Mouse (Mus musculus) adrenal gland, postnatal 10 days (tissue): ENCODE data around the gene Ppfia2. TPM values are rescaled to one million over a fixed set of nuclear protein-coding genes. Genes with fewer than 3 reads are reported as not detected.

Experiments used
- DNase-seq: peaks from one replicate; pipeline ENCODE4 v3.0.0; 2021; ENCODE audit warnings: mixed read lengths
- total RNA-seq, 2 experiments: library from RNA; stranded (reverse); gene quantifications; 2 replicates each; pipeline ENCODE4 v1.2.3; 2021

The Ppfia2 gene
- total RNA-seq, 2 experiments from 2014 or later, result 6.7 to 8.8 TPM

GRCm38 (mm10) chr10:106914275-106914674 is 444.1 kb downstream of the Ppfia2 start:
- no peak for DNase-seq

GRCm38 (mm10) chr10:106914822-106915221 is 444.7 kb downstream of the Ppfia2 start:
- no peak for DNase-seq

DNA sequence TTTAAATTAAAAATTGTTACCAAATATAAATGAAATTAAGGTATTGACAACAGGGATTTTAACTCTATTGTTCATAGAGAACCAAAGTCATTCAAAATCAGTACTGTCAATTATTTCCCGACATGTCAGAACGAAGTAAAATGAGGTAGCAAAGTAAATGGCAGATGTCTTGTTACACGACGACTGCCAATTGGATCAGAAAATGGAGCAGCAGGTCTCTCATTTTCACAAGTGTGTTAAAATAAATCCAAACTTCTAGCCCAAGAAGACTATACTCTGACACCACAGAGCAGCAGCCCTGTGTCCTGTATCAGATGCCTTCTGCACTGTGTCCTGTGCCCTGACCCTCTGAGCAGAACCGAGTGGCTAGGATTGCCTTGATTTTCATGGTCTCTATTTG is 454.2 kb downstream of the Ppfia2 start:
- DNase-seq, result no peak

DNA sequence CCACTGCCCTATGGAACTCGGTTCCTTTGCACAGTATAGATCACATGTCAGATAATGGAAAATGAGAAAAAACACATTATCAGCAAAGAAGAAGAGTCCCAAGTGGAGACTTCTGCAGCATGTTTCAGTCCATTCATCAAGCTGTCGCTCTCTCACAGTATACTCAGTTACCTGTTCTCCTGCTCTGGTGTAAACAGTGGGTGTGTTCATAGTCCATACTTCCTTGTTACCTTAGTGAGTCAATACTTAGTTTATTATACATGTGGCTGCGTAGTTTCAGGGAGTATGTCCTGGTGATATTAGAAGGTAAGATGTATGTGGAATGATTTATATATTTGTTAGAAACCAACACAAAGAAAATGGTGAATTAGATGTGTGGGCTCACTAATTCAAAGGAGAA is 454.7 kb downstream of the Ppfia2 start:
- no peak for DNase-seq

DNA sequence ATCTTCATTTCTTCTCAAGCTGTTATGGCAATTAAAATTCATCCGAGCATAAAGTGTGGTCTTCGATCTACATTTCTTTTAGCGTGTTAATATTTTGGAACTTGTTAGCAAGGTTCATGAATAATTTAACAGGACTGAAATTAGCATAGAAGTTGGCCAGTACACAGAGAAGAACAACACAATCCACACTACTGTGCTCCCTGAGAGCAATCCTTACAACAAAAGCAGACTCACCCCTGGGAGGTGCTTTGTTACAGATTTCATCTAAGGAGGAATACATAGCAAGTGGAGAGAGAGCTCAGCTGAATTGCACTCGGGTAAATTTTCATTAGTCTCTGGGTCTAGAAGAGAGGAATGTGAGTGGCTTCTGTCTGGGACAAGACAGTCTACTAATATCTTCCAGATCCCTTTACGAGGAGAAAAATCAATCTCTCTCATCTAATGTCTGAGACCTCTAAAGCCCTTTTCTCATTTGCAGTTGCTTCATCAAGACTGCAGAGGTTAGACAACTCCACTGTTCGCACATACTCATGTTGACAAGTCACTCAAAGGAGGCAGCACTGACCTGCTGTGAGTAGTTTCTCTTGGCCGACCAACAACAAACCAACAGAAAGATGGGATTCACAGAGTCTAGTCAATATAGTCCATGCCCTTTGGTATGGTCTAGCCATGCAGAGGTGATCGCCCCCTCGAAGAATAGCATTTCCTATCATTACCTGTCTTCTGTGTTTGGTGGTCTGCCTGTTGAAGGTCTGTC is 458.6 kb downstream of the Ppfia2 start:
- DNase-seq, result no peak

DNA sequence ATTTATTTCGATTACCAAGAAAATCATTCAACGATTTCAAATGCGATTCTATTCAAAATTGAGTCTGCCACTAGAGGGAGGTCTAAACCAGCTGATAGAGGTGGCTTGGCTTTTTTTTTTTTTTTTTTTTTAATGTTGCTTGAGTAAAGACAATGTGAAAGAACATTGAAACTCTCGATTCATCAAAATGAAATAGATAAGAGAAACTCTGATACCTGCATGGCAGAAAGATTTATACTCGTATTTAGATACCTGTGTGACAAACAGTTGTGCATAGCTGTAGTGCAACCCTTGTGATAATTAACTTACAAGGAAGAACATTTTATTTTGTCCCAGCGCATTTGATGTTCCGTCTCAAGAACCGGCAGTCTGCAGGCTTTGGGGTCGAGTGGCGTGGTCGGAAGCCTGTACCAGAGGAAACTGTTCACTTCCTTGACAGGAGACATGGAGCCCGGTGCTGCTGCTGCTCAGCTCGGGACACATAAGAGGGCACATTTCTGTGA is 462.5 kb downstream of the Ppfia2 start:
- DNase-seq, result peak; percentile 1

DNA sequence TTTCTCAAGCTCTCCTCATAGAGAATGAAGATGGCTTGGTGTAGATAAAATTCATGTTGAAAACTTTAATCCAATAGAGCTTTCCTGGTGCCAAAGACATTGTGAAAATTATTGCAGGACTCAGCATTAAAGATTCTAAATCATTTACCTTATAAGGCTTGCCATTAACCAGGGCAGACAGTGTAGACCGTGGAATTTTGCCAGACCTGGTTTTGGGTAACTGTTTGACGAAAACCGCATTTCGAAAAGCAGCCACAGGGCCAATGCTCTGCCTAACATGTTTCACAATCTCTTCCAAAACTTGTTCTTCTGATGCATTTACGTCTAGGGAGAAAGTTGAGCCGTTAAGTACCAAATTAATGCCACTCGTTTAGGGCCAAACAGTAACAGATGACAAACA is 466.9 kb downstream of the Ppfia2 start:
- DNase-seq, result peak; percentile 10

GRCm38 (mm10) chr10:106938851-106939250 is 468.7 kb downstream of the Ppfia2 start:
- DNase-seq, result no peak

DNA sequence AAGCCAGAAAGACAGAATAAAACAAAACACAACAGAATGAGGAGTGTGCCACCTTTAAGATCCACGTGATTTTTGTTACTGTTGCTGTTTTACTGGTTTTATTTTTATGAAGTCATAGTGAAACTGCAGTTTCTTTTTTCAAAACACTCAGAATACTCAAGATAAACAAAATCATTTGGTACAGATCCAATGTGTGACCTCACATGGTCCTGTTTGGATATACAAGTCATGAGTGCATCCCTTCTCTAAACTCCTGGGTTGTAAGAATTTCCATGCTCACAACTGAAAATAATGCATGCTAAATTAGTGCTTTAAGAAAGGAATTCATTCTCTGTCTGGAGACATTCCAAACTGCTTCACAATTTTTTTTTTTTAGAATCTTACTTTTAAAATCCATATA is 469.3 kb downstream of the Ppfia2 start:
- DNase-seq, result no peak

GRCm38 (mm10) chr10:106941380-106941779 is 471.2 kb downstream of the Ppfia2 start:
- no peak for DNase-seq

- no peak for DNase-seq
These were observed 488.9 kb downstream of the Ppfia2 start for GRCm38 (mm10) chr10:106959026-106959425.

GRCm38 (mm10) chr10:106975193-106976141 is 505.3 kb downstream of the Ppfia2 start:
- no peak for DNase-seq
